Mouse (Mus musculus) olfactory bulb, adult 2 months (tissue): ENCODE results near the gene Areg.

Source experiments
- CTCF ChIP-seq: fragments of 200-500 bp; IDR thresholded peaks from 2 replicates; pipeline ENCODE4 v1.5.1; 2012; ENCODE audit warnings: low read depth, mild to moderate bottlenecking, low read length, moderate library complexity; ENCODE audit not compliant: insufficient read depth
- POLR2A ChIP-seq: fragments of 200-500 bp; IDR thresholded peaks from 2 replicates; pipeline ENCODE4 v1.6.1; 2012; ENCODE audit warnings: mild to moderate bottlenecking, low read depth, low read length, moderate library complexity; ENCODE audit not compliant: insufficient read depth

GRCm38 (mm10) chr5:91138970-91139369 lies 429 bp upstream of the Areg start:
- TF ChIP-seq POLR2A (no peak), CTCF (no peak)
